8 mouse cellular contexts compared by ENCODE assay signal in genomic region chr10:14017822-14018364, GRCm38 (mm10). TPM values are rescaled to one million over a fixed set of nuclear protein-coding genes. Genes with fewer than 3 reads are reported as not detected.
DNase-seq lines count a peak whose midpoint lies in the region; ATAC-seq and TF ChIP-seq lines count a peak whose summit lies in the region.

No protein-coding gene starts in this region.

- H3K9ac ChIP-seq in forebrain, embryonic 13.5 days = no peak overlapping the region
- no peak overlapping the region for H3K9ac ChIP-seq in liver, embryonic 12.5 days

- H3K36me3 ChIP-seq in forebrain, embryonic 13.5 days (ENCODE audit: poor library complexity, severe bottlenecking) = no peaks in the 10 kb centered on the region
- H3K36me3 ChIP-seq in liver, embryonic 12.5 days = no peaks in the 10 kb centered on the region

- H3K4me1 ChIP-seq in forebrain, embryonic 13.5 days = peaks cover 18% of the 10 kb centered on the region
- H3K4me1 ChIP-seq in liver, embryonic 12.5 days = peaks cover 14% of the 10 kb centered on the region
- peaks cover 9% of the 10 kb centered on the region for H3K4me1 ChIP-seq in olfactory bulb, adult 2 months (ENCODE audit: control insufficient read depth, insufficient read depth, low read length)

- no peaks in the 10 kb centered on the region for H3K9me3 ChIP-seq in forebrain, embryonic 13.5 days (replicated peaks)
- H3K9me3 ChIP-seq in liver, embryonic 12.5 days (replicated peaks) = no peaks in the 10 kb centered on the region

- no peak for TF ChIP-seq POLR2A in olfactory bulb, adult 2 months (IDR thresholded peaks at IDR 0.05; ENCODE audit: insufficient read depth, low read depth, low read length)

- ATAC-seq in forebrain, embryonic 13.5 days = peak; percentile 34; the same call in 1 of the 2 replicates
- ATAC-seq in liver, embryonic 12.5 days = no peak
- ATAC-seq in megakaryocyte-erythroid progenitor cell, adult 5-6 weeks (replicated peaks; ENCODE audit: low FRiP score, low TSS enrichment, poor library complexity, severe bottlenecking) = no peak

- peak overlapping the region; percentile 19 for H3K4me2 ChIP-seq in forebrain, embryonic 13.5 days
- peak overlapping the region; percentile 37 for H3K4me2 ChIP-seq in liver, embryonic 12.5 days

- H3K4me3 ChIP-seq in forebrain, embryonic 13.5 days = no peak overlapping the region
- no peak overlapping the region for H3K4me3 ChIP-seq in liver, embryonic 12.5 days
- peak overlapping the region; percentile 28 for H3K4me3 ChIP-seq in olfactory bulb, adult 2 months (ENCODE audit: insufficient read depth, low read depth, low read length)

- 5% methylated on average over 12 of the region's 12 CpGs for WGBS in forebrain, embryonic 13.5 days
- 12% methylated on average over 12 of the region's 12 CpGs for WGBS in liver, embryonic 12.5 days (ENCODE audit: insufficient replicate concordance)
- WGBS in olfactory bulb, adult 2 months = 2% methylated on average over 12 of the region's 12 CpGs

- H3K27me3 ChIP-seq in forebrain, embryonic 13.5 days = no peaks in the 10 kb centered on the region
- 0 out of 2 replicates have a peak, but pooled peaks cover 3% of the 10 kb centered on the region for H3K27me3 ChIP-seq in liver, embryonic 12.5 days (replicated peaks)

- DNase-seq in frontal cortex, postnatal 36 days (ENCODE audit: low spot score in 2 of 2) = peak; percentile 41 to 56
- DNase-seq in frontal cortex, postnatal 25 days (ENCODE audit: low spot score in 2 of 2) = no peak
- peak; percentile 70 for DNase-seq in adrenal gland, adult 2 months
- DNase-seq in induced T-regulatory cell, adult 2 months (ENCODE audit: low read depth) = peak; percentile 81

- H3K27ac ChIP-seq in forebrain, embryonic 13.5 days = no peak overlapping the region
- H3K27ac ChIP-seq in liver, embryonic 12.5 days = no peak overlapping the region
- peak overlapping the region; percentile 74 for H3K27ac ChIP-seq in olfactory bulb, adult 2 months (ENCODE audit: insufficient read depth, low read depth, low read length)

- no peak for TF ChIP-seq CTCF in olfactory bulb, adult 2 months (IDR thresholded peaks at IDR 0.05; ENCODE audit: insufficient read depth, low read depth, low read length)

RNA-seq across cellular contexts. Expression of gene Hivep2, which starts 52.0 kb away (rescaled TPM):
- 10 to 100 TPM; 27.9 to 46.0 TPM for total RNA-seq in adrenal gland, adult 2 months (2021)
- 4.8 and 5.5 TPM in 2 replicates for polyA plus RNA-seq in adrenal gland, adult 2 months (2012; rRNA removed)
- polyA plus RNA-seq in forebrain, embryonic 13.5 days (2015; fragmentation: Nextera tagmentation; extraction: Ambion mirVana) = 5.3 and 7.3 TPM in 2 replicates
- 0.81 and 1.0 TPM in 2 replicates for polyA plus RNA-seq in liver, embryonic 12.5 days (2016; fragmentation: Nextera tagmentation; extraction: Ambion mirVana)
- polyA plus RNA-seq in olfactory bulb, adult 2 months (2012; ENCODE audit: insufficient read depth, insufficient read length, low replicate concordance, missing spikeins) = 134 and 206 TPM in 2 replicates
- total RNA-seq in megakaryocyte-erythroid progenitor cell, adult 5-6 weeks (2014; fragmentation: Nextera tagmentation) = 2.8 and 3.7 TPM in 2 replicates
- total RNA-seq in megakaryocyte-erythroid progenitor cell, adult 5-6 weeks (2017) = 0.46 and 0.94 TPM in 2 replicates

Comparison
In these comparisons a context has a peak if more than half of its experiments do, and no peak if none do; other contexts are left out.
1. DNase-seq: peak in frontal cortex, postnatal 36 days (2 of 2), adrenal gland, adult 2 months (single experiment) and induced T-regulatory cell, adult 2 months (single experiment); none in frontal cortex, postnatal 25 days (0 of 2).
2. RNA of gene Hivep2, which starts 52.0 kb away (polyA plus RNA-seq): 134 to 206 TPM in olfactory bulb, adult 2 months; 5.3 to 7.3 TPM in forebrain, embryonic 13.5 days, 4.8 to 5.5 TPM in adrenal gland, adult 2 months and 0.81 to 1.0 TPM in liver, embryonic 12.5 days; every median in the first group is over 10 times any median in the second.